Mouse (Mus musculus): ENCODE measurements at regions not wholly inside any gene's neighbourhood (a gene's known extent, or its start where the extent isn't known, plus 50 kb on each side); places are given as distances from the start of the nearest gene placed in this dataset.

GRCm38 (mm10) chr1:47466573-47467253 is 574.1 kb upstream of the Slc39a10 start:
- no peak for TF ChIP-seq CTCF (IDR thresholded peaks at IDR 0.05; ENCODE audit: low read depth)
- TF ChIP-seq EP300 (IDR thresholded peaks at IDR 0.05; ENCODE audit: low read depth), result no peak

Measured in liver, embryonic 14.5 days (tissue).